Comparison of ENCODE assay signal across 25 mouse cellular contexts in genomic region chr6:136558288-136559005, GRCm38 (mm10). TPM values are rescaled to one million over a fixed set of nuclear protein-coding genes. Genes with fewer than 3 reads are reported as not detected.
DNase-seq lines count a peak whose midpoint lies in the region; ATAC-seq lines count a peak whose summit lies in the region.
"Had no signal": no experiment of that assay in that cellular context is flagged by ENCODE, and none has a peak within 500 bp of the region (broad histone marks: within the 10 kb centered on the region; RNA-seq: fewer than 3 reads in every experiment).

No protein-coding gene starts in this region.

- intact Hi-C loops in gastrocnemius, postnatal 36 days (cut with DNase I): no loop called here

- 67% methylated on average over 8 of the region's 8 CpGs for WGBS in forebrain, embryonic 15.5 days
- 77% methylated on average over 8 of the region's 8 CpGs for WGBS in forebrain, embryonic 12.5 days
- 66% methylated on average over 8 of the region's 8 CpGs for WGBS in hindbrain, embryonic 15.5 days
- WGBS in hindbrain, embryonic 16.5 days: 65% methylated on average over 8 of the region's 8 CpGs
- 83% methylated on average over 8 of the region's 8 CpGs for WGBS in neural tube, embryonic 13.5 days
- 84% methylated on average over 8 of the region's 8 CpGs for WGBS in neural tube, embryonic 15.5 days
- WGBS in liver, embryonic 12.5 days (ENCODE audit: insufficient replicate concordance): 87% methylated on average over 8 of the region's 8 CpGs

- no peak overlapping the region for H3K4me2 ChIP-seq in forebrain, embryonic 15.5 days (replicated peaks)
- no peak overlapping the region for H3K4me2 ChIP-seq in forebrain, embryonic 12.5 days
- H3K4me2 ChIP-seq in hindbrain, embryonic 15.5 days: no peak overlapping the region
- no peak overlapping the region for H3K4me2 ChIP-seq in hindbrain, embryonic 16.5 days (ENCODE audit: low read length)
- no peak overlapping the region for H3K4me2 ChIP-seq in neural tube, embryonic 13.5 days
- no peak overlapping the region for H3K4me2 ChIP-seq in neural tube, embryonic 15.5 days
- H3K4me2 ChIP-seq in liver, embryonic 12.5 days: no peak overlapping the region
- H3K4me2 ChIP-seq: embryonic facial prominence, embryonic 15.5 days; heart, embryonic 11.5 days; lung, embryonic 14.5 days; midbrain, embryonic 13.5 days; stomach, embryonic 15.5 days had no signal

- no peaks in the 10 kb centered on the region for H3K27me3 ChIP-seq in forebrain, embryonic 15.5 days
- H3K27me3 ChIP-seq in forebrain, embryonic 12.5 days: no peaks in the 10 kb centered on the region
- no peaks in the 10 kb centered on the region for H3K27me3 ChIP-seq in hindbrain, embryonic 15.5 days
- no peaks in the 10 kb centered on the region for H3K27me3 ChIP-seq in hindbrain, embryonic 16.5 days (replicated peaks; ENCODE audit: control insufficient read depth, insufficient read depth, low read length)
- H3K27me3 ChIP-seq in neural tube, embryonic 13.5 days: no peaks in the 10 kb centered on the region
- no peaks in the 10 kb centered on the region for H3K27me3 ChIP-seq in neural tube, embryonic 15.5 days (replicated peaks)
- no peaks in the 10 kb centered on the region for H3K27me3 ChIP-seq in liver, embryonic 12.5 days (replicated peaks)
- H3K27me3 ChIP-seq: embryonic facial prominence, embryonic 15.5 days; midbrain, embryonic 13.5 days; stomach, embryonic 15.5 days had no signal

- H3K27ac ChIP-seq in forebrain, embryonic 15.5 days (replicated peaks): peak overlapping the region; percentile 39
- H3K27ac ChIP-seq in forebrain, embryonic 12.5 days: no peak overlapping the region
- peak overlapping the region; percentile 30; the same call in 1 of the 2 replicates for H3K27ac ChIP-seq in hindbrain, embryonic 15.5 days (replicated peaks)
- no peak overlapping the region for H3K27ac ChIP-seq in hindbrain, embryonic 16.5 days (ENCODE audit: low read depth, low read length)
- H3K27ac ChIP-seq in neural tube, embryonic 13.5 days (replicated peaks): peak overlapping the region; percentile 7; the same call in 1 of the 2 replicates
- H3K27ac ChIP-seq in neural tube, embryonic 15.5 days (replicated peaks): no peak overlapping the region
- H3K27ac ChIP-seq in liver, embryonic 12.5 days: no peak overlapping the region
- H3K27ac ChIP-seq: embryonic facial prominence, embryonic 15.5 days; liver, embryonic 14.5 days; midbrain, embryonic 13.5 days; stomach, embryonic 15.5 days had no signal

- no peak for ATAC-seq in forebrain, embryonic 15.5 days (replicated peaks)
- ATAC-seq in forebrain, embryonic 12.5 days (ENCODE audit: low FRiP score): no peak
- ATAC-seq in hindbrain, embryonic 15.5 days (ENCODE audit: low FRiP score, low read depth): no peak
- no peak for ATAC-seq in hindbrain, embryonic 16.5 days
- no peak for ATAC-seq in neural tube, embryonic 13.5 days (ENCODE audit: low read depth)
- ATAC-seq in neural tube, embryonic 15.5 days (ENCODE audit: low FRiP score): no peak
- ATAC-seq in liver, embryonic 12.5 days: no peak
- ATAC-seq: intestine, embryonic 16.5 days; midbrain, embryonic 13.5 days had no signal

- peaks cover 34% of the 10 kb centered on the region for H3K36me3 ChIP-seq in forebrain, embryonic 15.5 days
- peaks cover 33% of the 10 kb centered on the region for H3K36me3 ChIP-seq in forebrain, embryonic 12.5 days (replicated peaks)
- H3K36me3 ChIP-seq in hindbrain, embryonic 15.5 days: peaks cover 30% of the 10 kb centered on the region
- peaks cover 27% of the 10 kb centered on the region for H3K36me3 ChIP-seq in hindbrain, embryonic 16.5 days (ENCODE audit: control insufficient read depth, insufficient read depth, low read length)
- peaks cover 37% of the 10 kb centered on the region for H3K36me3 ChIP-seq in neural tube, embryonic 13.5 days
- H3K36me3 ChIP-seq in neural tube, embryonic 15.5 days: peaks cover 31% of the 10 kb centered on the region
- H3K36me3 ChIP-seq in liver, embryonic 12.5 days: peaks cover 69% of the 10 kb centered on the region

- no peak overlapping the region for H3K4me3 ChIP-seq in forebrain, embryonic 15.5 days
- no peak overlapping the region for H3K4me3 ChIP-seq in forebrain, embryonic 12.5 days (replicated peaks)
- no peak overlapping the region for H3K4me3 ChIP-seq in hindbrain, embryonic 15.5 days
- no peak overlapping the region for H3K4me3 ChIP-seq in hindbrain, embryonic 16.5 days (ENCODE audit: low read length)
- no peak overlapping the region for H3K4me3 ChIP-seq in neural tube, embryonic 13.5 days
- no peak overlapping the region for H3K4me3 ChIP-seq in neural tube, embryonic 15.5 days (replicated peaks)
- no peak overlapping the region for H3K4me3 ChIP-seq in liver, embryonic 12.5 days
- H3K4me3 ChIP-seq: embryonic facial prominence, embryonic 15.5 days; midbrain, embryonic 13.5 days; myocyte; stomach, embryonic 15.5 days had no signal

- peaks cover 29% of the 10 kb centered on the region for H3K4me1 ChIP-seq in forebrain, embryonic 15.5 days
- peaks cover 20% of the 10 kb centered on the region; the same call in 1 of the 2 replicates for H3K4me1 ChIP-seq in forebrain, embryonic 12.5 days
- H3K4me1 ChIP-seq in hindbrain, embryonic 15.5 days (replicated peaks): peaks cover 26% of the 10 kb centered on the region
- H3K4me1 ChIP-seq in hindbrain, embryonic 16.5 days (ENCODE audit: control insufficient read depth, insufficient read depth, low read depth, low read length): peaks cover 11% of the 10 kb centered on the region
- peaks cover 26% of the 10 kb centered on the region for H3K4me1 ChIP-seq in neural tube, embryonic 13.5 days (replicated peaks)
- peaks cover 17% of the 10 kb centered on the region for H3K4me1 ChIP-seq in neural tube, embryonic 15.5 days
- H3K4me1 ChIP-seq in liver, embryonic 12.5 days: peaks cover 19% of the 10 kb centered on the region
- H3K4me1 ChIP-seq: embryonic facial prominence, embryonic 15.5 days; stomach, embryonic 15.5 days had no signal

- DNase-seq in gastrocnemius, postnatal 36 days: no peak
- DNase-seq: adrenal gland, postnatal 10 days; cerebellum, adult 2 months; gastrocnemius, postnatal 10 days; heart, adult 11 months; kidney, adult 9 months; kidney, postnatal 25 days; lung, embryonic 14.5 days; thymus, adult 18-20 months; thymus, postnatal 36 days had no signal

- no peaks in the 10 kb centered on the region for H3K9me3 ChIP-seq in forebrain, embryonic 15.5 days
- no peaks in the 10 kb centered on the region for H3K9me3 ChIP-seq in forebrain, embryonic 12.5 days
- H3K9me3 ChIP-seq in hindbrain, embryonic 15.5 days: no peaks in the 10 kb centered on the region
- H3K9me3 ChIP-seq in hindbrain, embryonic 16.5 days (ENCODE audit: control insufficient read depth, low read length): no peaks in the 10 kb centered on the region
- 0 out of 2 replicates have a peak, but pooled peaks cover 3% of the 10 kb centered on the region for H3K9me3 ChIP-seq in neural tube, embryonic 13.5 days
- H3K9me3 ChIP-seq in neural tube, embryonic 15.5 days (replicated peaks): no peaks in the 10 kb centered on the region
- no peaks in the 10 kb centered on the region for H3K9me3 ChIP-seq in liver, embryonic 12.5 days (replicated peaks)
- H3K9me3 ChIP-seq: embryonic facial prominence, embryonic 15.5 days; G1E; midbrain, embryonic 13.5 days; stomach, embryonic 15.5 days had no signal

- no peak overlapping the region for H3K9ac ChIP-seq in forebrain, embryonic 15.5 days (replicated peaks)
- H3K9ac ChIP-seq in forebrain, embryonic 12.5 days: no peak overlapping the region
- no peak overlapping the region for H3K9ac ChIP-seq in hindbrain, embryonic 15.5 days
- H3K9ac ChIP-seq in hindbrain, embryonic 16.5 days (ENCODE audit: low read depth, low read length): no peak overlapping the region
- H3K9ac ChIP-seq in neural tube, embryonic 13.5 days: no peak overlapping the region
- no peak overlapping the region for H3K9ac ChIP-seq in neural tube, embryonic 15.5 days (replicated peaks)
- H3K9ac ChIP-seq in liver, embryonic 12.5 days: no peak overlapping the region
- H3K9ac ChIP-seq: embryonic facial prominence, embryonic 15.5 days; liver, embryonic 14.5 days; lung, embryonic 14.5 days; midbrain, embryonic 13.5 days; stomach, embryonic 15.5 days had no signal

RNA-seq across cellular contexts. Expression of gene Atf7ip, which starts 52.5 kb away (rescaled TPM):
- 45.6 and 46.9 TPM in 2 replicates for polyA plus RNA-seq in forebrain, embryonic 15.5 days (2015; fragmentation: Nextera tagmentation; extraction: Ambion mirVana)
- 63.2 and 72.4 TPM in 2 replicates for polyA plus RNA-seq in forebrain, embryonic 12.5 days (2016; fragmentation: Nextera tagmentation; extraction: Ambion mirVana)
- 36.1 and 43.7 TPM in 2 replicates for polyA plus RNA-seq in hindbrain, embryonic 15.5 days (2015; fragmentation: Nextera tagmentation; extraction: Ambion mirVana)
- polyA plus RNA-seq in hindbrain, embryonic 16.5 days (2015; fragmentation: Nextera tagmentation; extraction: Ambion mirVana): 30.4 and 33.9 TPM in 2 replicates
- 37.8 and 55.4 TPM in 2 replicates for polyA plus RNA-seq in neural tube, embryonic 13.5 days (2015; fragmentation: Nextera tagmentation; extraction: Ambion mirVana)
- polyA plus RNA-seq in neural tube, embryonic 15.5 days (2015; fragmentation: Nextera tagmentation; extraction: Ambion mirVana): 33.5 and 36.0 TPM in 2 replicates
- 23.2 and 24.8 TPM in 2 replicates for polyA plus RNA-seq in liver, embryonic 12.5 days (2016; fragmentation: Nextera tagmentation; extraction: Ambion mirVana)
- 10 to 100 TPM; 31.6 to 41.6 TPM for total RNA-seq in gastrocnemius, postnatal 36 days (2021)

Comparison
In these comparisons a context has a peak if more than half of its experiments do, and no peak if none do; other contexts are left out.
1. H3K27ac ChIP-seq: peak in forebrain, embryonic 15.5 days (single experiment), hindbrain, embryonic 15.5 days (single experiment) and neural tube, embryonic 13.5 days (single experiment); none in forebrain, embryonic 12.5 days (single experiment), hindbrain, embryonic 16.5 days (single experiment), neural tube, embryonic 15.5 days (single experiment) and liver, embryonic 12.5 days (single experiment).